Mouse (Mus musculus) ES-E14 (cell line): ENCODE results near the gene Inpp5d.

ENCODE experiments used
- CHD2 ChIP-seq: IDR thresholded peaks from 2 replicates; pipeline ENCODE4 v1.6.1; 2014; ENCODE audit warnings: mild to moderate bottlenecking, low read depth, low read length, inconsistent platforms
- MAFK ChIP-seq: IDR thresholded peaks from 2 replicates; pipeline ENCODE4 v1.6.1; 2014; ENCODE audit warnings: mild to moderate bottlenecking, low read depth, low read length, inconsistent platforms; ENCODE audit not compliant: insufficient read depth
- ZNF384 ChIP-seq: IDR thresholded peaks from 2 replicates; pipeline ENCODE4 v1.6.1; 2012; ENCODE audit warnings: low read depth, low read length, inconsistent platforms

DNA sequence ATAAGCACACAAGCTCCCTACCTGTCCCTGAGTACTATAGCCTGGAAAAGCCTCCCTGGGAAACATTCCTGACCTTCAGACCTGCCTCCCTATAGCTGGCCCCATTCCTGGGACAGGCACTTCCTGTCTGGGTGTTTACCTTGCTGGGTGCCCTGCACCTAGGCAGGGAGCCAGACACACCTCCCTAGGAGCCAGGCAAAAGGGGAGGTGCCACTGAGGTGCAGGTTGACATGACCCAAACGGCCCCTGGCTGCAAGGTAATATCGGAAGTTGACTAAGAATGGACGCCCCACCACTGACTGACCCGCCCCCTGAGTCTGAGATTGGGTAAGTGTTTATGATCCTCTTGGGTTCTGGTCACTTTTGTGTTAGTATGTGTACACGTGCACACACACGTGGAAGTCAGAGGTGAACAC, 46.3 kb upstream of the Inpp5d start, which contains the start of gene Ngef:
- no peak for TF ChIP-seq CHD2
- no peak for TF ChIP-seq ZNF384
- TF ChIP-seq MAFK: no peak
